17 mouse cellular contexts compared by ENCODE assay signal in the genomic region with DNA sequence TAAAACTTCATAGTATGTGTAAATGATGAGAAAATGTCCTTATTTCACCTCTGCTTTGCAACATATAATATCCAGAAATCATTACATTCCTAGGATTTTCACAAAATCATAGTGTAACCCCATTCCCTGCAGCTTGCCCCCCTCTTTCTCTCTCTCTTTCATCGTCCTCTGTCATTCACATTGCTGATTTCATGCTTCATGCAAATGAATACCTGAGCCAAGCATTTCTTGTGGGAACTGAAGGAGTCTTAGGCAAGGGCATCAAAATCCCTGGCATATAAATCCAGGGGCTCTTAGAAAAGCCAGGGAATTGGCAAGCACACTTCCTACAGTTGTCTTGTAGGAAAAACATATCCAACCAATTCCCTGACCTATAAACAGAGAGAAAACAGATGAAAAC.
"Had no signal": no experiment of that assay in that cellular context is flagged by ENCODE, and none has a peak within 500 bp of the region (broad histone marks: within the 10 kb centered on the region; RNA-seq: fewer than 3 reads in every experiment).

No protein-coding gene starts in this region.

- H3K4me1 ChIP-seq: liver, embryonic 12.5 days had no signal

- H3K4me3 ChIP-seq: liver, embryonic 12.5 days; myocyte; neural tube, embryonic 13.5 days; neural tube, embryonic 15.5 days had no signal

- H3K27me3 ChIP-seq: liver, embryonic 12.5 days; neural tube, embryonic 13.5 days; neural tube, embryonic 15.5 days had no signal

- DNase-seq: lung, adult 18-20 months; lung, embryonic 14.5 days; lung, postnatal 10 days; lung, postnatal 4 days; retina, postnatal 1 day; right cerebral cortex, adult 18-20 months; right cerebral cortex, postnatal 25 days; right cerebral cortex, postnatal 4 days; spleen, adult 18-20 months; thymus, adult 2 months; thymus, postnatal 25 days; thymus, postnatal 4 days had no signal

- H3K36me3 ChIP-seq: liver, embryonic 12.5 days; neural tube, embryonic 13.5 days; neural tube, embryonic 15.5 days had no signal

- H3K9me3 ChIP-seq: liver, embryonic 12.5 days; neural tube, embryonic 13.5 days; neural tube, embryonic 15.5 days had no signal

- H3K4me2 ChIP-seq: liver, embryonic 12.5 days; lung, embryonic 14.5 days; neural tube, embryonic 13.5 days; neural tube, embryonic 15.5 days had no signal

- ATAC-seq: liver, embryonic 12.5 days had no signal

- H3K9ac ChIP-seq: liver, embryonic 12.5 days; liver, embryonic 14.5 days; lung, embryonic 14.5 days; neural tube, embryonic 13.5 days; neural tube, embryonic 15.5 days had no signal

- H3K27ac ChIP-seq: liver, embryonic 12.5 days; liver, embryonic 14.5 days; neural tube, embryonic 13.5 days; neural tube, embryonic 15.5 days had no signal
